Mouse (Mus musculus): ENCODE data around the gene Gm43064.

Gm43064 gene

DNA sequence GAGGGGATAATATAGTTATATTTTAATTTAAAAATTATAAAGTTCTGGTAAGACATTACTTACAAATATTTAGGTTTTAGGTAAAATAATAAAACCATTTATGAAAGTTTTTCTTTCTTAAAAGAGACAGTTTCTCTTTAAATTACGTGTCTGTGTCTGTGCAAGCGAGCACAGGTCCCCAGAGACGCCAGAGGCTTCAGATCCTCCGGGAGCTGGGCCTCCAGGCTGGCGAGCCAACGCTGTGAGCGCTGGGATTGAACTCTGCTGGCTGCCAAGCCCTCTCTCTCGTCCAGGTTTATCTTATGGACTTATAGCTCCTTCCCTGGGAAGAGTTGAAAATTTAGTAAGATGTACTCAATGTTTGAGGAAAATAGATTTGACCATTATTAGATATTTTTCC, 44.4 kb downstream of the Gm43064 start:
- DNase-seq (ENCODE audit: low read depth, low spot score): no peak

DNA sequence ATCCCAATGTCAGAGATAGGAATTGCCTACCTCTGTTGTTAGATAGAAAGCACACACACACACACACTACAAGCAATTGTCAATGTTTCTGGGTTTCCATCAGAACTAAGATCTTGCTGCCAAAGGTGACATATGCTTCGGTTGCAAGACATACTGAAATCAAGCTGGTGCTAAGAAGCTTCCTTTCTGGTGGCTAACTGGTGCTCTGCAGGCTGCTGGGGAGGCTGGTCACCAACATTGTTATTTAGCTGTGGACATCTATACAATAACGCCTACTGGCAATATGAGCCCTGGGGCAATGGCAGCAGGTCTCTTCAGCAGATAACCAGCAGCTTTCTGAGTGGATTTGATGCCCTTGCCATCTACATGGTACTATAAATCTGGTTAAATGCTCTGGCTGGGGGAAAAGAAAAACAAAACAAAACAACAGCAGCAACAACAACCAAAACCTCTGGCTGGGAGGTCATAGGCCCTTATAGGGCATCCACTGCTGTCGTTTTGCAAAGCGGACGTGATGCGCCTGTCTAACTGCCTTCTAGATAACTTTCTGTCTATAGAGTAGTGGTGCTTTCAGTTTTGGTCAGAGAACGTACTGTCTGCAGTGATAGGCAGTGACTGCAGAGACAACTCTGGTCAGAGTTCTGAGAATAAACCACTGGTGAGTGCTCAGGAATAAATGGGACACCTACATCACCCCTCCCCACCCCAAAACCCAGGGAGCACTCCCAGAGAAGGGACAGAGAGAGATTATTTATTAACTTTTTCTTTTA, 47.8 kb downstream of the Gm43064 start:
- no peak for DNase-seq (ENCODE audit: low read depth, low spot score)

GRCm38 (mm10) chr3:103857977-103858563, 48.7 kb downstream of the Gm43064 start:
- DNase-seq (ENCODE audit: low read depth, low spot score): no peak

DNA sequence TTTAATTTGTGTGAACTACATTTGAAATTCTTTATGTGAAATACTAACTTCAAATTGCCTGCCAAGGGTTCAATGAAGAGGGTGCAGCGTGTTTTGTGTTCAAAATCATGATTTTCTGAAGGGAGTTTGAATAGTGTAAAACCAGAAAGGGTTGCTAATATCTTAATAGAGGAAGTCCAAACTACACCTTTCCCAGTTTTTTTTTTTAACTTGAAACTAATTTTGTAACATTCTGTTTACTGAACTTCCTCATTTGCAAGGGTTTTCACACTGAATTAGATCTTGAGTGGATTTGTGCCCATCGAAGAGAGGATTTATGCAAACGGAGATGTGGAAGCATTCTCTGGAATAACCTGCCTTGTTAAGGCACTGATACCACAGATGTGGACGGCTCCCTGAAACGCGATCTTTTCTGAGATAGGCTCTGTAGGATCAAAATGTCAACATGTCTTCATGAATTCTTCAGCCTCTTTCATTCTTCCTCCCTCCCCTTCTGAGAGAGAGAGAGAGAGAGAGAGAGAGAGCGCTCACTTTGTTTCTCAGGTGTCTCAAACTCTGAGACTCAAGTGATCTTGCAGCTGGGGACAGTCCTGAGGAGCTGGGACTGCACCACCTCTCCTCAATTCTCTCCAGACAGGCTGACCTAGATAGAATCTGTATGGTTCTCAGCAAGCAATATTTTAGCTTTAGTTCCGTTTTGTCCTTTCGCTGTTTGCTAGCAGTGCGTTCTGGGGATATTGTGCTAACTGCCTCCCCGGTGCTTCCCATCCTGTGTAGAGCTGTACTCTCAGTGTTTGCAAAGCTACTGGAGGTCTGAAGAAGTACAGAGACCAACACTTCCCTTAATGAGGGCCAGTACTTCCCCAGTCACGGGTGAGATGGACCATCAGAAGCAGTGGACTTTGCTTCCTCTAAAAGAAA, 49.8 kb downstream of the Gm43064 start, which contains the start of gene Ptpn22:
Gene Ptpn22, plus strand, starts transcription at position 915 of the 921 bp plus-strand sequence.
- no peak for DNase-seq (ENCODE audit: low read depth, low spot score)

DNA sequence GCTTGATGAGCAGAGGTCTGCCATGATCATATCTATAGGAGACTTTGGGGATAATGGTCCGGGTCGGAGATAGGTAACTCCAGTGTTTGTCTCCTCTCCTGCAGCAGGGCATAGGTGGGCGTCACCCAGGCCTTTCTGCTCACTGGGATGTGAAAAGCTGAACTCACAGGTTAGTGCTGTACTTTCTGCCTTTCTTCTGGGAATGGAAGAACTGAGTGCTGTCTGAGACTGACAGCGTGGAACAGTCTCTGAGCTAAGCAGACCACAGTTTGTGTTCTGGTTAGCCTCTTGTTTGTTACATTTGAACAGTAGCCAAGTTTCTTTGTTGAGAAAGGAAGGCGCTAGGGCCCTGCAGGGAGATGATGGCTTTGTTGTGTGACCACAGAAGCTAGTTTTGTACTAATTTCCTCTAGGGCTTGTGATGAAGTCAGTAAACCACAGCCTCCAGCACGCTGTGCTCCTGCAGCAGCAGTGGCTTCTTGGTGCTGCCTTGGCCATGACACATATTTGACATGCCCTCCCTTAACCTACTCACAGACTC, 50.5 kb downstream of the Gm43064 start:
- no peak for DNase-seq (ENCODE audit: low read depth, low spot score)

DNA sequence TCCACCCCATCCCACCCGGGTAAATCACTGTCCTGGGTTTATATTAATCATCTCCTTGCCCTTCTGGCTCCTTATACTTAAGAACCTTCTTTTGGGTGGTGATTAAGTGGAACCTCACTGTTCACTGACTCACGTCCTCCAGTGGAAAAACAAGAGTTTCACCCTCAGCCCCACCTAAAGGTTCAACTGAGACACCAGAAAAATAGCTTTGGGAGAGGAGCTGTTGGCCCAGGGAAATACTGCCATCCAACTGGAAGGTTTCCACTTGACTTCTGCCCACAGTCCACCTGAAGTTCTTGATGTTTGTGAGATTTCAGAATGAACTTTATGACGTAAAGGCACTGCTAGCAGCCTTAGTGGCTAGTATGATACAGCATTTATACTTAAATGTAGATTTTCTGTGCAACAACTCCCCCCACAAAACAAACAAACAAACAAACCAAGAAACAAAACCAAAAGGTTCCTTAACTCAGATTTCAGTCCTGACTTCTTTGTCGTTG, 53.4 kb downstream of the Gm43064 start:
- DNase-seq (ENCODE audit: low read depth, low spot score): no peak

GRCm38 (mm10) chr3:103864200-103864599, 54.8 kb downstream of the Gm43064 start:
- DNase-seq (ENCODE audit: low read depth, low spot score): no peak

GRCm38 (mm10) chr3:103867424-103867971, 58.1 kb downstream of the Gm43064 start:
- DNase-seq (ENCODE audit: low read depth, low spot score): no peak

- DNase-seq (ENCODE audit: low read depth, low spot score): no peak
Measured at GRCm38 (mm10) chr3:103868008-103868407, 58.6 kb downstream of the Gm43064 start.

- DNase-seq (ENCODE audit: low read depth, low spot score): no peak
Measured at GRCm38 (mm10) chr3:103872663-103873098, 63.3 kb downstream of the Gm43064 start.

- DNase-seq (ENCODE audit: low read depth, low spot score): no peak
Measured at GRCm38 (mm10) chr3:103874329-103874728, 65.0 kb downstream of the Gm43064 start.

GRCm38 (mm10) chr3:103885946-103886345, 76.6 kb downstream of the Gm43064 start:
- no peak for DNase-seq (ENCODE audit: low read depth, low spot score)

DNA sequence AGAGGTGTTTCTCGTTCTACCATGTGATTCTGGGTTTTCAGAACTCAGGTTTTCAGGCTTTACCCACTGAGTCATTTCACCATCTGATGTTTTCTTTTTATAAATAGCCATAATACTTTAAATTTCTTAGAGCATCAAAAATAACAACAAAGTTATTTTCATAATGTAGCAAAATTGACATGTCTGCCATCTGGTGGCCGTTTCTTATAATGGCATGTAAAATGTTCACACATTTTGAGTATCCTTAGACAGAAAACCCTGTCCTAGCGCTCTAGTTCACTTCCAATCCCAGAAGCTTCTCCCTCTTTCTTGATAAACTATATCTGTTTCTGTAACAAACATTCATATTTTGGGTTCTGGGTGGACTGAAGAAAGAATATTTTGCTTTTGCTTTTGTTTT, 78.2 kb downstream of the Gm43064 start:
- DNase-seq (ENCODE audit: low read depth, low spot score): peak; percentile 3

All from brain, embryonic 18.5 days (tissue).